Comparison of ENCODE assay signal across 18 mouse cellular contexts in the genomic region with DNA sequence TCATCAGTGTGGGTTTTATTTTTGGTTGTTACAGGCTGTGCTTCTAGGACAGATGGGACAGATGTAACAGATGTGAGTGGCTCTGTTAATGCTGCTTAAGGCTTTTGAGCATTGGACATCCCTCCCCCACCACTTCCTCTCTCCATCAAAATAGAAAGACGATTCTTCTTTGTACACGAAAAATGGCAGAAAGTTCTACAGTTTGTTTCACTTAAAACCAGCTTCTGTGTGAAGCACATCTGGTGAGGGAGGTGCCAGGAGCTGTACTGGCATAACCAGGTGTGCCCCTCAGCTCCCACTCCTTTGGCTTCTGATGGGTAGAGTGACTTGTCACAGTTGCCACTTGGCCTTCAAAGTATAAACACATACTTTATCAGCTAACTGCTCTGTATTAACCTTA.
DNase-seq lines count a peak whose midpoint lies in the region; ATAC-seq and TF ChIP-seq lines count a peak whose summit lies in the region.
"Had no signal": no experiment of that assay in that cellular context is flagged by ENCODE, and none has a peak within 500 bp of the region (broad histone marks: within the 10 kb centered on the region; RNA-seq: fewer than 3 reads in every experiment).

No protein-coding gene starts in this region.

- no peak overlapping the region for H3K4me2 ChIP-seq in embryonic facial prominence, embryonic 15.5 days (replicated peaks)
- H3K4me2 ChIP-seq: heart, embryonic 13.5 days; liver, embryonic 12.5 days; midbrain, embryonic 13.5 days; stomach, embryonic 15.5 days had no signal

- TF ChIP-seq CTCF in layer of hippocampus, adult 2 months (conservative IDR thresholded peaks at IDR 0.05) = no peak

- no peaks in the 10 kb centered on the region for H3K36me3 ChIP-seq in embryonic facial prominence, embryonic 15.5 days
- H3K36me3 ChIP-seq: heart, embryonic 13.5 days; liver, embryonic 12.5 days; midbrain, embryonic 13.5 days; stomach, embryonic 15.5 days had no signal

- H3K9ac ChIP-seq in embryonic facial prominence, embryonic 15.5 days = no peak overlapping the region
- H3K9ac ChIP-seq: heart, embryonic 13.5 days; liver, embryonic 12.5 days; midbrain, embryonic 13.5 days; stomach, embryonic 15.5 days had no signal

- peak; percentile 39 for ATAC-seq in CD4-positive, CD25-positive, alpha-beta regulatory T cell, adult 4 months
- no peak for ATAC-seq in embryonic facial prominence, embryonic 15.5 days (ENCODE audit: insufficient number of reproducible peaks, low FRiP score, low TSS enrichment, low read depth)
- ATAC-seq in erythroblast, adult 5-6 weeks (replicated peaks; ENCODE audit: low FRiP score, poor library complexity, severe bottlenecking) = no peak
- ATAC-seq: hindbrain, postnatal 0 days; liver, embryonic 12.5 days; midbrain, embryonic 13.5 days had no signal

- no peaks in the 10 kb centered on the region for H3K27me3 ChIP-seq in embryonic facial prominence, embryonic 15.5 days
- H3K27me3 ChIP-seq: heart, embryonic 13.5 days; liver, embryonic 12.5 days; midbrain, embryonic 13.5 days; stomach, embryonic 15.5 days had no signal

- H3K4me3 ChIP-seq in layer of hippocampus, adult 2 months = no peak overlapping the region
- no peak overlapping the region for H3K4me3 ChIP-seq in embryonic facial prominence, embryonic 15.5 days (replicated peaks)
- H3K4me3 ChIP-seq: erythroblast, embryonic 14.5 days; heart, embryonic 13.5 days; liver, embryonic 12.5 days; midbrain, embryonic 13.5 days; stomach, embryonic 15.5 days had no signal

- 23% methylated on average over 2 of the region's 2 CpGs for whole genome bisulfite sequencing in embryonic facial prominence, embryonic 15.5 days

- no peak for DNase-seq in layer of hippocampus, adult 2 months (ENCODE audit: low spot score in 2 of 2)
- DNase-seq in layer of hippocampus, postnatal 14 days (ENCODE audit: low spot score in 2 of 2) = no peak
- DNase-seq in thymus, adult 18-20 months = peak; percentile 53 to 74
- no peak for DNase-seq in gastrocnemius, postnatal 4 days (ENCODE audit: low spot score in 2 of 2)
- no peak for DNase-seq in kidney, adult 18-20 months
- DNase-seq: adrenal gland, postnatal 14 days; cerebellum, postnatal 25 days; lung, postnatal 36 days; right cerebral cortex, postnatal 14 days had no signal

- peaks cover 35% of the 10 kb centered on the region for H3K4me1 ChIP-seq in embryonic facial prominence, embryonic 15.5 days

- no peaks in the 10 kb centered on the region for H3K9me3 ChIP-seq in embryonic facial prominence, embryonic 15.5 days (replicated peaks)
- H3K9me3 ChIP-seq: heart, embryonic 13.5 days; liver, embryonic 12.5 days; midbrain, embryonic 13.5 days; stomach, embryonic 15.5 days had no signal

- peak overlapping the region; percentile 59; the same call in 1 of the 2 replicates for H3K27ac ChIP-seq in layer of hippocampus, adult 2 months
- peak overlapping the region; percentile 74 for H3K27ac ChIP-seq in embryonic facial prominence, embryonic 15.5 days (replicated peaks)
- H3K27ac ChIP-seq: heart, embryonic 13.5 days; hindbrain, postnatal 0 days; liver, embryonic 12.5 days; midbrain, embryonic 13.5 days; stomach, embryonic 15.5 days had no signal

Comparison
In these comparisons a context has a peak if more than half of its experiments do, and no peak if none do; other contexts are left out.
1. DNase-seq: peak in thymus, adult 18-20 months (2 of 2); none in layer of hippocampus, adult 2 months (0 of 2), layer of hippocampus, postnatal 14 days (0 of 2), gastrocnemius, postnatal 4 days (0 of 2) and kidney, adult 18-20 months (single experiment).